Mouse (Mus musculus): ENCODE data around the gene Pigc.

- no peak for TF ChIP-seq CTCF (IDR thresholded peaks at IDR 0.05; ENCODE audit: low read depth, low read length)
- TF ChIP-seq POLR2AphosphoS5 (IDR thresholded peaks at IDR 0.05; ENCODE audit: insufficient replicate concordance, low read depth, low read length): no peak
Measured at GRCm38 (mm10) chr1:162011523-162012245, 42.7 kb downstream of the Pigc start.

Measured in G1E (cell line).